Mouse (Mus musculus) hematopoietic multipotent progenitor cell, adult 10-12 weeks (in vitro differentiated cells): Measurements from ENCODE around the gene Steap2. TPM values are rescaled to one million over a fixed set of nuclear protein-coding genes. Genes with fewer than 3 reads are reported as not detected.

Experiments used
- polyA plus RNA-seq: library from polyadenylated mRNA; stranded (reverse); fragments of >175 nt; gene quantifications from 2 replicates; pipeline ENCODE4 v1.2.3, GENCODE M21; 2012; ENCODE audit warnings: low replicate concordance

Gene Steap2
- polyA plus RNA-seq = 0.01 TPM in 1 of 2 replicates, not detected in the other

GRCm38 (mm10) chr5:5693956-5694653, at the start of gene Steap2:
Gene Steap2, minus strand, starts transcription at chr5:5694578.

GRCm38 (mm10) chr5:5663655-5664370, 30.6 kb downstream of the Steap2 start, which contains the start of gene Cfap69:
Gene Cfap69, minus strand, starts transcription at chr5:5664239.

Other genes with a start within 250 kb of the Steap2 start
- gene 1700015F17Rik, start 215.4 kb downstream of the Steap2 start, polyA plus RNA-seq = not detected in 2 replicates
- 0.66 and 3.9 TPM in 2 replicates for gene Cldn12, start 179.6 kb downstream of the Steap2 start, polyA plus RNA-seq
- 0.12 and 0.71 TPM in 2 replicates for gene Gtpbp10, start 135.0 kb downstream of the Steap2 start, polyA plus RNA-seq
- gene Gm8773, start 120.8 kb downstream of the Steap2 start, polyA plus RNA-seq = not detected in 2 replicates
- gene Cfap69, start 30.3 kb downstream of the Steap2 start, polyA plus RNA-seq = not detected in 2 replicates
- not detected in 2 replicates for gene Steap1, start 54.7 kb upstream of the Steap2 start, polyA plus RNA-seq